Mouse (Mus musculus) mouse embryonic stem cell (cell line): ENCODE data around the gene Capn7.

Source experiments
- in situ Hi-C, 2 experiments: fragments of 300-500 bp; cut with MboI; formaldehyde crosslinking; loops; 1 replicate in 1 of 2; 3 replicates in 1 of 2; pipeline ENCODE4 v1.14.3; 2019 to 2020; ENCODE audit warnings: low sequenced_read_pairs in 2 of 2, low pct_unique_long_range_greater_than_20kb in 1 of 2, mixed read lengths in 1 of 2; ENCODE audit not compliant: unreplicated experiment in 1 of 2

Gene Capn7

DNA sequence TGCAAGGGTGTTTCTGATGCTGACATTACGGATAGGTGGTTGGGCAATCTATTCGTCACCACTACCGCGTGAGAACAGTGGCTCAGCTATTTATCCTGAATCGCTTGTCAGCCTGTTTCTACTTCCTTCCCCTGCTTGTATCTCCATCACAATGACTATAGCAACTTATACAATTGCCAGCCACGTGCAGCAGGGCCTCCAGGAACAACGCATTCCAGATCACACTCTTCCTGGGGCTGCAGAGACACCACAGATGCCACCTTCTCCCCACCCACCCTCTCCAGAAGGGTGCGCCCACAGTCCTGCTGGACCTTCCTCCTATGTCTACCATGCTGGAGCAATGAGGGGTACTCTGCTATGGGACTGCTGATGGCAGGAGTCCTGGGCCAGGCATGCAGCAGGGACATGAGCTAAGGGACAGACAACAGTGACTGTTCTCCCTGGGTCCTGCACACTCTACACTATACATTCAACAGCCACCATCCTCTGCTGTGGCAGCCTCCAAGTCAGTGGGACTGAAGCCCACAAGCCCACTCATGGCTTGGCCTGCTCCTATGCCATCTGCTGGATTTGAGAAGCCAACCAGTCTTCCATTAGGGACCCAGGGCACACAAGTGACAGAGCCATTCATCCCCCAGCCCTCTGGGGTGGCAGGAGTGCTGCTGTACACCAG lies 56.6 kb downstream of the Capn7 start:
- in situ Hi-C loops: no loop called here

GRCm38 (mm10) chr14:31393546-31393890 lies 57.1 kb downstream of the Capn7 start:
- in situ Hi-C loops: no loop called here

DNA sequence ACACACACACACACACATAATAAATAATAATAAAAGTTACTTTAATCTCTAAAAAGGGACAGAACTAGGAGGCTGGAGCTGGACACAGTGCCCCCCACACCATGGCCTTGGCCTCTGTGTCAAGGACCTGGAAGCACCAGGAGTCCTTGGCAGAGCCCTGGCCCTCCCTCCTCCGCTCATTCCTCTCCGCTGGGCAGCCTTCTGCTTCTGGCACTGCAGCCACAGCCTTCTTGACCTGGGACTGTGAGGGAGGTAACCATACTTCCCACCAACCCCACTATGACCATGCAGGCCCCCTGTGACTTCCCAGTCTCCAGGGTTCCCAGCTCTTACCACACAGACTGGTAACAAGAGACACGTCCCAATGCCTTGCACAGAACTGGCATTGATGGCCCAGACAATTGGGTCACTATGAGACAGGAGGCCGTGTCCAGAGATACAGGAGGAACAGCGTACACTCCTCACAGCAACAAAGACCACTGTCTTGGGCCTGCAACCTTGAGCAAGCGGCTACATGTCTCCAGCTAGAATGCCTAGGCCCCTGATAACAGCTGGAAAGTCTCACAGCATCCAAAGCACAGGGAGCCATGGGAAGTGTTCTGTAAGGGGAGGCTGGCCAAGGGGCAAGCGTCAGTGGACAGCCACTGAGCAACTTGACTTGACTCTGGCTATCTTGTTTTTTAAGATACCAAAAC lies 57.6 kb downstream of the Capn7 start:
- in situ Hi-C loops: no loop called here

GRCm38 (mm10) chr14:31394822-31395532 lies 58.5 kb downstream of the Capn7 start:
- in situ Hi-C loops: no loop called here

GRCm38 (mm10) chr14:31395629-31396199 lies 59.3 kb downstream of the Capn7 start:
- in situ Hi-C loops: no loop called here

- in situ Hi-C loops: no loop called here
Observed at GRCm38 (mm10) chr14:31396428-31396827, 60.0 kb downstream of the Capn7 start.

GRCm38 (mm10) chr14:31397353-31397752 lies 60.9 kb downstream of the Capn7 start:
- in situ Hi-C loops: no loop called here

DNA sequence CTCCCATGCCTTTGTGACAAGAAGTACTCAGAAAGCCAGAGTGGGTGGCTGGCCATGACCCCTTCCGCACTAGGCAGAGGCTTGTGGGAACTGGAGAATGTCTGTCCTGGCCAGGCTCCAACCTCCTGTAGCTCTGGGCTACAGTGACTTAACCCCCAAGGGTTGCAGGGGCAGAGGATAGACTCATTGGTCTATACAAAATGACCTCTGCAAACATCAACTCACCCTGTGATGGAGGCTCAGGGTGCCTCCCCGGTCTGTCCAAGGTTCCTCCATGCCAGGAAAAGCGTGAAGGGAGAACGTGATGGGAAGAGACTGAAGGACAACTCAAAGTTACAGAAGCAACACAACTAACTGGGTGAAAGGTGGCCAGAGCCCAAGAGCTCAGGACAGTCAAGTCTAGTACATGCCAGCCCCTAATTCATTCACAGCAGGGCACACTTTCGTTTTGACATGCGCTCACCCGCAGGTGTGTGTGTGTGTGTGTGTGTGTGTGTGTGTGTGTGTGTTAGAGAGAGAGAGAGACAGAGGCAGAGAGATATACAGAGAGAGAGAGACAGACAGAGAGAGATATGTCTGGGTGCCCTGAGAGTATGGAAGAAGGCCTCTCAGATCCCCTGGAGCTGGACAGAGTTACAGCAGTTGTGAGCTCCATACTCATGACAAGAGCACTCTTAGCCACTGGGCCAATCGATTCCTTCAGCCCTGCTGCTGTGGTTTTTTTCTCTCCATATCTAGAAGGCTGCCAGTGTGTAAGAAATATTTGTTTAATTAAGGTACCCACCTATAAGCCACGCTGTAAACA lies 61.6 kb downstream of the Capn7 start:
- in situ Hi-C loops: no loop called here

DNA sequence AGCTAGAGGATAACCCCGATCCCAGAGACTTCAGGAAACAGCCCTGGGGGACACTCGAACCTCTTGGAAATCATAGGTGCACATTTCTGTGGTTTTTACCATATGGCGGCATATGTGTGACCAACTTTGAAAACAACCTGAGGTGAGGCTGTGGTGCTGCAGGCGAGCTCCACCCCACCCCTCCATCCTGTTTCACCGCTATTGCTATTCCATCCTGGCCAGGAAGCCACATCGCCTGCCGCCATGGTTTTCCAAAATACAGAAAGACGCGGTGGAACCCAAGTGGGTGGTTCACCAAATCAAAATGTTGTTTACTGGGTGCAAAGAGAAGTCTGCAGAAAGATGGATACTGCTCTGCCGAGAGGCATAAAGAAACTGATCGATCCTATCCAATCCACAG lies 62.4 kb downstream of the Capn7 start:
- in situ Hi-C loops: no loop called here

DNA sequence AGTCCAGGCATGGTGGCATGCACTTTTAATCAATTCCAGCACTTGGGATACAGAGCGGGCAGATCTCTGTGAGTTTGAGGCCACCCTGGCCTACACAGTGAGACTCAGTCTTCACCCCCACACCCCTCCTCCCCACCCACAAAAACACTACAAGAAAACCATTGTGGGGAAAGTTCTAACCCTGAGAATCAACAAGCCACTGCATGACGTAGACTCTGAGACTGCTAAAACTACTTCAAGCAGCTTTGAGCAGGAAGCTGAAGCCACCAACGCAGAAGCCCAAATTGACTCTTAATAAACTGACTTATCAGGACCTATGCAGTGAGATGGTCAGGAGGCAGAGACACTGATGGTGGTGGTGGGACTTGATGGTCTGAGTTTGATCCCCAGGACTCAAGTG lies 62.8 kb downstream of the Capn7 start:
- in situ Hi-C loops: no loop called here

GRCm38 (mm10) chr14:31400246-31400645 lies 63.8 kb downstream of the Capn7 start:
- in situ Hi-C loops: no loop called here

- in situ Hi-C loops: no loop called here
Observed at GRCm38 (mm10) chr14:31400896-31401295, 64.5 kb downstream of the Capn7 start.

GRCm38 (mm10) chr14:31401918-31402427 lies 65.5 kb downstream of the Capn7 start:
- in situ Hi-C loops: no loop called here

DNA sequence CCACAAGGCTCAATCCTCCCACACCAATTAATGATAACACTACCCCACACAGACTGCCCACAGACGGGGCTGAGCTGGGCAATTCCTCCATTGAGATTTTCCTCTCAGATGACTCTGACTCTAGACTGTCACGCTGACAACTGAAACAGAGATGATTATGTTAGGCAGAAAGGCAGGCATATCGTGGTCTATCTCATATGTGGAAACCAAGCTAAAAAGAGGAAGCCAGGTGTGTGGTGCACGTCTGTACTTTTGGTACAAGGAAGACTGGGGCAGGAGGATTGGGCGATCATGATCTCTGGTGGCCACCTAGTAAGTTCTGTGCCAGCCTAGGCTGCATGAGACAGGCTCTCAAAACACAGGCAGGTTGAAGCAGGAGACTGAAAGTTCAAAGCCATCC lies 66.3 kb downstream of the Capn7 start:
- in situ Hi-C loops: no loop called here

GRCm38 (mm10) chr14:31403556-31403955 lies 67.1 kb downstream of the Capn7 start:
- in situ Hi-C loops: no loop called here

GRCm38 (mm10) chr14:31403995-31404394 lies 67.6 kb downstream of the Capn7 start:
- in situ Hi-C loops: no loop called here

- in situ Hi-C loops: no loop called here
Observed at GRCm38 (mm10) chr14:31404663-31405062, 68.2 kb downstream of the Capn7 start.

- in situ Hi-C loops: no loop called here
Observed at GRCm38 (mm10) chr14:31405652-31406051, 69.2 kb downstream of the Capn7 start.
